ENCODE assay signal across 46 mouse cellular contexts in genomic region chr9:73059224-73059623, GRCm38 (mm10). TPM values are rescaled to one million over a fixed set of nuclear protein-coding genes. Genes with fewer than 3 reads are reported as not detected.
"Had no signal": no experiment of that assay in that cellular context is flagged by ENCODE, and none has a peak within 500 bp of the region (broad histone marks: within the 10 kb centered on the region; RNA-seq: fewer than 3 reads in every experiment).

No protein-coding gene starts in this region.

- H3K27ac ChIP-seq: heart, embryonic 10.5 days; heart, embryonic 13.5 days; heart, embryonic 15.5 days; hindbrain, embryonic 10.5 days; hindbrain, embryonic 12.5 days; hindbrain, embryonic 13.5 days; hindbrain, embryonic 14.5 days; hindbrain, embryonic 15.5 days; hindbrain, postnatal 0 days; intestine, embryonic 15.5 days; kidney, postnatal 0 days; layer of hippocampus, adult 2 months; left cerebral cortex, adult 2 months had no signal

- H3K9me3 ChIP-seq: heart, embryonic 10.5 days; heart, embryonic 12.5 days; heart, embryonic 13.5 days; heart, embryonic 15.5 days; hindbrain, embryonic 10.5 days; hindbrain, embryonic 12.5 days; hindbrain, embryonic 13.5 days; hindbrain, embryonic 15.5 days; intestine, embryonic 15.5 days had no signal

- H3K4me3 ChIP-seq: heart, embryonic 10.5 days; heart, embryonic 12.5 days; heart, embryonic 13.5 days; heart, embryonic 15.5 days; hindbrain, embryonic 10.5 days; hindbrain, embryonic 12.5 days; hindbrain, embryonic 13.5 days; hindbrain, embryonic 15.5 days; intestine, embryonic 15.5 days; layer of hippocampus, adult 2 months; left cerebral cortex, adult 2 months had no signal

- H3K36me3 ChIP-seq: heart, embryonic 10.5 days; heart, embryonic 12.5 days; heart, embryonic 13.5 days; heart, embryonic 15.5 days; hindbrain, embryonic 10.5 days; hindbrain, embryonic 12.5 days; hindbrain, embryonic 13.5 days; hindbrain, embryonic 15.5 days; intestine, embryonic 15.5 days had no signal

- H3K9ac ChIP-seq: heart, embryonic 12.5 days; heart, embryonic 13.5 days; heart, embryonic 15.5 days; hindbrain, embryonic 12.5 days; hindbrain, embryonic 13.5 days; hindbrain, embryonic 14.5 days; hindbrain, embryonic 15.5 days; intestine, embryonic 15.5 days had no signal

- H3K4me2 ChIP-seq: heart, embryonic 11.5 days; heart, embryonic 12.5 days; heart, embryonic 13.5 days; heart, embryonic 15.5 days; hindbrain, embryonic 12.5 days; hindbrain, embryonic 13.5 days; hindbrain, embryonic 14.5 days; hindbrain, embryonic 15.5 days; intestine, embryonic 15.5 days had no signal

- H3K27me3 ChIP-seq: heart, embryonic 12.5 days; heart, embryonic 13.5 days; heart, embryonic 15.5 days; hindbrain, embryonic 12.5 days; hindbrain, embryonic 13.5 days; hindbrain, embryonic 15.5 days; intestine, embryonic 15.5 days had no signal

- DNase-seq: heart, postnatal 10 days; heart, postnatal 14 days; heart, postnatal 36 days; heart, postnatal 4 days; kidney, adult 11 months; kidney, adult 18-20 months; kidney, adult 2 months; kidney, adult 8-10 months; kidney, adult 9 months; kidney, postnatal 10 days; kidney, postnatal 14 days; kidney, postnatal 25 days; kidney, postnatal 36 days; kidney, postnatal 4 days; layer of hippocampus, adult 9-11 months; layer of hippocampus, postnatal 36 days had no signal

- ATAC-seq: hindbrain, embryonic 16.5 days; hindbrain, postnatal 0 days; inflammation-experienced regulatory T-cells, adult 6 months; intestine, embryonic 15.5 days; intestine, embryonic 16.5 days; intestine, postnatal 0 days had no signal

RNA-seq across cellular contexts. Expression of gene Khdc3, which starts 42.4 kb away (rescaled TPM):
- total RNA-seq: heart, postnatal 10 days; heart, postnatal 25 days; heart, postnatal 36 days; heart, postnatal 4 days; hindbrain, postnatal 0 days had no signal
- polyA plus RNA-seq: heart, embryonic 10.5 days; heart, embryonic 11.5 days; heart, embryonic 12.5 days; heart, embryonic 13.5 days; heart, embryonic 14.5 days; heart, embryonic 15.5 days; heart, postnatal 0 days; hindbrain, embryonic 11.5 days; hindbrain, embryonic 13.5 days; intestine, embryonic 15.5 days; intestine, embryonic 16.5 days; kidney, embryonic 14.5 days; kidney, embryonic 16.5 days had no signal

RNA-seq across cellular contexts. Expression of gene Gm20509, which starts 43.0 kb away (rescaled TPM):
- total RNA-seq: heart, postnatal 10 days; heart, postnatal 14 days; heart, postnatal 25 days; heart, postnatal 36 days; heart, postnatal 4 days; hematopoietic stem cell, adult 5-6 weeks; hindbrain, postnatal 0 days; layer of hippocampus, postnatal 10 days; layer of hippocampus, postnatal 36 days; left cerebral cortex, adult 2 months had no signal
- polyA plus RNA-seq: heart, embryonic 10.5 days; heart, embryonic 11.5 days; heart, embryonic 12.5 days; heart, embryonic 13.5 days; heart, embryonic 14.5 days; heart, embryonic 15.5 days; heart, embryonic 16.5 days; heart, postnatal 0 days; hindbrain, embryonic 10.5 days; hindbrain, embryonic 11.5 days; hindbrain, embryonic 12.5 days; hindbrain, embryonic 13.5 days; hindbrain, embryonic 14.5 days; hindbrain, embryonic 15.5 days; hindbrain, embryonic 16.5 days; hindbrain, postnatal 0 days; inflammation-experienced regulatory T-cells, adult 6 months; intestine, embryonic 14.5 days; intestine, embryonic 16.5 days; intestine, postnatal 0 days; kidney, adult 2 months; kidney, embryonic 14.5 days; kidney, embryonic 16.5 days; kidney, postnatal 0 days; large intestine, adult 2 months had no signal
